Mouse (Mus musculus): ENCODE measurements around the gene Qars. TPM values are rescaled to one million over a fixed set of nuclear protein-coding genes. Genes with fewer than 3 reads are reported as not detected.

The Qars gene
- polyA plus RNA-seq, 1 experiment from 2014 or later = 97.2 TPM

Other genes with a start within 250 kb of the Qars start
- 101 and 107 TPM in 2 replicates for gene Dag1, start 243.7 kb upstream of the Qars start, polyA plus RNA-seq (2014; fragmentation: Nextera tagmentation; extraction: Ambion mirVana)
- gene Nicn1, start 217.3 kb upstream of the Qars start, polyA plus RNA-seq (2014; fragmentation: Nextera tagmentation; extraction: Ambion mirVana) = 38.6 and 38.9 TPM in 2 replicates
- gene Amt, start 210.9 kb upstream of the Qars start, polyA plus RNA-seq (2014; fragmentation: Nextera tagmentation; extraction: Ambion mirVana) = 6.1 and 6.2 TPM in 2 replicates
- 326 and 351 TPM in 2 replicates for gene Rhoa, start 201.6 kb upstream of the Qars start, polyA plus RNA-seq (2014; fragmentation: Nextera tagmentation; extraction: Ambion mirVana)
- gene Tcta, start 201.5 kb upstream of the Qars start, polyA plus RNA-seq (2014; fragmentation: Nextera tagmentation; extraction: Ambion mirVana) = 38.2 and 47.8 TPM in 2 replicates
- gene Gpx1, start 168.8 kb upstream of the Qars start, polyA plus RNA-seq (2014; fragmentation: Nextera tagmentation; extraction: Ambion mirVana) = 671 and 689 TPM in 2 replicates
- 88.9 and 94.2 TPM in 2 replicates for gene Usp4, start 159.9 kb upstream of the Qars start, polyA plus RNA-seq (2014; fragmentation: Nextera tagmentation; extraction: Ambion mirVana)
- gene 1700102P08Rik, start 114.9 kb upstream of the Qars start, polyA plus RNA-seq (2014; fragmentation: Nextera tagmentation; extraction: Ambion mirVana) = 0.18 and 0.58 TPM in 2 replicates
- gene Ccdc36, start 79.2 kb upstream of the Qars start, polyA plus RNA-seq (2014; fragmentation: Nextera tagmentation; extraction: Ambion mirVana) = 1.1 and 1.5 TPM in 2 replicates
- gene BC048562, start 71.2 kb upstream of the Qars start, polyA plus RNA-seq (2014; fragmentation: Nextera tagmentation; extraction: Ambion mirVana) = not detected in 2 replicates
- 42.0 and 42.2 TPM in 2 replicates for gene Ccdc71, start 47.2 kb upstream of the Qars start, polyA plus RNA-seq (2014; fragmentation: Nextera tagmentation; extraction: Ambion mirVana)
- 23.7 and 27.6 TPM in 2 replicates for gene Klhdc8b, start 46.1 kb upstream of the Qars start, polyA plus RNA-seq (2014; fragmentation: Nextera tagmentation; extraction: Ambion mirVana)
- gene Lamb2, start 28.0 kb upstream of the Qars start, polyA plus RNA-seq (2014; fragmentation: Nextera tagmentation; extraction: Ambion mirVana) = 63.8 and 67.2 TPM in 2 replicates
- 57.6 and 57.8 TPM in 2 replicates for gene Usp19, start 17.1 kb upstream of the Qars start, polyA plus RNA-seq (2014; fragmentation: Nextera tagmentation; extraction: Ambion mirVana)
- gene Qrich1, start 9.1 kb downstream of the Qars start, polyA plus RNA-seq (2014; fragmentation: Nextera tagmentation; extraction: Ambion mirVana) = 110 and 126 TPM in 2 replicates
- 173 and 202 TPM in 2 replicates for gene Impdh2, start 52.6 kb downstream of the Qars start, polyA plus RNA-seq (2014; fragmentation: Nextera tagmentation; extraction: Ambion mirVana)
- gene Ndufaf3, start 59.7 kb downstream of the Qars start, polyA plus RNA-seq (2014; fragmentation: Nextera tagmentation; extraction: Ambion mirVana) = 59.6 and 61.9 TPM in 2 replicates
- gene Dalrd3, start 62.2 kb downstream of the Qars start, polyA plus RNA-seq (2014; fragmentation: Nextera tagmentation; extraction: Ambion mirVana) = 116 and 120 TPM in 2 replicates
- 78.9 and 91.1 TPM in 2 replicates for gene Wdr6, start 71.0 kb downstream of the Qars start, polyA plus RNA-seq (2014; fragmentation: Nextera tagmentation; extraction: Ambion mirVana)
- gene P4htm, start 90.0 kb downstream of the Qars start, polyA plus RNA-seq (2014; fragmentation: Nextera tagmentation; extraction: Ambion mirVana) = 7.4 and 7.8 TPM in 2 replicates
- 36.4 and 39.5 TPM in 2 replicates for gene Arih2, start 141.7 kb downstream of the Qars start, polyA plus RNA-seq (2014; fragmentation: Nextera tagmentation; extraction: Ambion mirVana)
- gene Slc25a20, start 154.4 kb downstream of the Qars start, polyA plus RNA-seq (2014; fragmentation: Nextera tagmentation; extraction: Ambion mirVana) = 24.0 and 27.1 TPM in 2 replicates
- 35.3 and 36.0 TPM in 2 replicates for gene Prkar2a, start 181.6 kb downstream of the Qars start, polyA plus RNA-seq (2014; fragmentation: Nextera tagmentation; extraction: Ambion mirVana)

All from embryonic facial prominence, embryonic 14.5 days (tissue).